Mouse (Mus musculus) liver, embryonic 11.5 days (tissue): ENCODE measurements around the gene Mrnip. TPM values are rescaled to one million over a fixed set of nuclear protein-coding genes. Genes with fewer than 3 reads are reported as not detected.
A peak's percentile ranks its signal among the peaks of the same experiment; 100 is the strongest.

Experiments used
- ATAC-seq: fragments of 200-750 bp; cut with Nextera tagmentation; replicated peaks from 2 replicates; pipeline ENCODE4 v1.8.0; 2017; ENCODE audit warnings: moderate number of reproducible peaks, mild to moderate bottlenecking, moderate TSS enrichment, moderate library complexity; ENCODE audit not compliant: low FRiP score
- DNase-seq: peaks from one replicate; pipeline ENCODE4 v3.0.0-alpha.2; 2017; ENCODE audit warnings: low spot score
- H3K27ac ChIP-seq: fragments of 300-500 bp; sonication (generic); 2 replicates; pipeline ENCODE4 v1.5.1; 2014; ENCODE audit warnings: mild to moderate bottlenecking, low read depth, low read length, control low read depth
- H3K27me3 ChIP-seq: fragments of 300-500 bp; sonication (generic); replicated peaks from 2 replicates; pipeline ENCODE4 v1.6.1; 2014; ENCODE audit warnings: low read length, mixed read lengths; ENCODE audit not compliant: control insufficient read depth, insufficient read depth
- H3K36me3 ChIP-seq: fragments of 300-500 bp; sonication (generic); 2 replicates; pipeline ENCODE4 v1.6.1; 2014; ENCODE audit warnings: mild to moderate bottlenecking, low read length, moderate library complexity, mixed read lengths; ENCODE audit not compliant: control insufficient read depth, insufficient read depth
- H3K4me1 ChIP-seq: fragments of 300-500 bp; sonication (generic); replicated peaks from 2 replicates; pipeline ENCODE4 v1.6.1; 2014; ENCODE audit warnings: low read length, mixed read lengths; ENCODE audit not compliant: control insufficient read depth, insufficient read depth
- H3K4me2 ChIP-seq: fragments of 300-500 bp; sonication (generic); 2 replicates; pipeline ENCODE4 v1.6.1; 2014; ENCODE audit warnings: mild to moderate bottlenecking, control low read depth, moderate library complexity
- H3K4me3 ChIP-seq: fragments of 300-500 bp; sonication (generic); 2 replicates; pipeline ENCODE4 v1.5.1; 2014; ENCODE audit warnings: low read depth, low read length, control low read depth
- H3K9ac ChIP-seq: fragments of 300-500 bp; sonication (generic); 2 replicates; pipeline ENCODE4 v1.6.1; 2014; ENCODE audit warnings: low read depth, low read length, control low read depth
- H3K9me3 ChIP-seq: fragments of 300-500 bp; sonication (generic); 2 replicates; pipeline ENCODE4 v1.6.1; 2016; ENCODE audit warnings: low read length, inconsistent platforms, mixed read lengths; ENCODE audit not compliant: control insufficient read depth
- WGBS: fragments of 180-500 bp; shearing (Covaris S2); extraction: QIAGEN DNeasy Blood & Tissue Kit; methylation state at CpG from one replicate; pipeline ENCODE4 v1.1.7; 2014; 5-methylcytosine and 5-hydroxymethylcytosine counted together
- polyA plus RNA-seq: library from polyadenylated mRNA; unstranded; fragments of >200 nt; fragmentation: Nextera tagmentation; extraction: Ambion mirVana; gene quantifications from 2 replicates; pipeline ENCODE4 v1.2.1, GENCODE M21; 2014

Mrnip gene
- polyA plus RNA-seq, 1 experiment from 2014 or later, result 13.9 TPM

GRCm38 (mm10) chr11:50228772-50229171 lies 54.5 kb downstream of the Mrnip start:
- DNase-seq (no peak), ATAC-seq (no peak)
- H3K27ac ChIP-seq, result no peak overlapping the region
- H3K36me3 ChIP-seq, result peaks cover 19% of the 10 kb centered on the region
- no peaks in the 10 kb centered on the region for H3K9me3 ChIP-seq
- no peak overlapping the region for H3K4me3 ChIP-seq
- no peak overlapping the region for H3K9ac ChIP-seq
- H3K27me3 ChIP-seq, result no peaks in the 10 kb centered on the region
- H3K4me2 ChIP-seq, result no peak overlapping the region
- WGBS, result 44% methylated on average over 3 of the region's 3 CpGs
- H3K4me1 ChIP-seq, result peaks cover 34% of the 10 kb centered on the region

DNA sequence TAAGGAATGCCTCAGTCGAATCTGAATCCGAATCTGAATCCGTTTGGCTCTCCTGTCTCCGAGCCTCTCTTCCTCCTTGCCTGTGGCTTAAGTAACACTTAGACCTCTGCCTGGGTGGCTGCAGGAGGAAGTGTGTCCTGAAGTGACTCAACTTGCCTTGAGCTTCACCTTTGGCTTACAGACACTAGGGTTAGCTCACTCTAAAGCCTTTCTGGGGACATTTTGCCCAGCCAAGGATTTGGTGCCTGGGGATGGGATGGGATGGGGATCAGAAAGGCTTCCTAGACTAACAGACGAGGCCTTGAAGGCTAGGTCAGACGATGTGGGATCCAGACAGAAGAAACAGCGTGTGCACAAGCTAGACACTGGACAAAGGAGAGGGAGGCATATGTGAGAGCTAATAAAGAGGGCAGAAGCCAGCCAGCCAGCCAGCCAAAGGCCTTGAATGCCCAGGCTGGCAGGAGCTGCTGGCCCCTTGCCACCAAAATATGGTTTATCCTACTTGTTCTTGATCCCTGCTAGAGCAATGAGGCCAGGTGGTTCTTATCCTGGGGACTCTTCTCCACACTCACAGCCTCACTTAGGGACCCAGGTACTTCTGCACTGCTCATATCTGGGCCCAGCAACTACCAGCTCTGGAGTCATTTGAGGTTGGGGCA lies 55.1 kb downstream of the Mrnip start:
- Histone ChIP-seq H3K4me3 (no peak overlapping the region), H3K4me2 (no peak overlapping the region), H3K27me3 (no peaks in the 10 kb centered on the region), H3K9me3 (no peaks in the 10 kb centered on the region), H3K27ac (no peak overlapping the region), H3K9ac (no peak overlapping the region), H3K36me3 (peaks cover 24% of the 10 kb centered on the region), H3K4me1 (peaks cover 30% of the 10 kb centered on the region)
- ATAC-seq (no peak), DNase-seq (no peak)
- WGBS, result 54% methylated on average over 7 of the region's 7 CpGs

GRCm38 (mm10) chr11:50230481-50231304 lies 56.4 kb downstream of the Mrnip start:
- Histone ChIP-seq H3K4me3 (0 out of 2 replicates have a peak overlapping the region, but pooled peaks have one; percentile 8), H3K9me3 (no peaks in the 10 kb centered on the region), H3K9ac (no peak overlapping the region), H3K4me1 (peaks cover 30% of the 10 kb centered on the region), H3K27ac (no peak overlapping the region), H3K36me3 (peaks cover 27% of the 10 kb centered on the region), H3K27me3 (no peaks in the 10 kb centered on the region), H3K4me2 (peak overlapping the region; percentile 52)
- 56% methylated on average over 45 of the region's 45 CpGs for WGBS
- DNase-seq (no peak), ATAC-seq (no peak)

DNA sequence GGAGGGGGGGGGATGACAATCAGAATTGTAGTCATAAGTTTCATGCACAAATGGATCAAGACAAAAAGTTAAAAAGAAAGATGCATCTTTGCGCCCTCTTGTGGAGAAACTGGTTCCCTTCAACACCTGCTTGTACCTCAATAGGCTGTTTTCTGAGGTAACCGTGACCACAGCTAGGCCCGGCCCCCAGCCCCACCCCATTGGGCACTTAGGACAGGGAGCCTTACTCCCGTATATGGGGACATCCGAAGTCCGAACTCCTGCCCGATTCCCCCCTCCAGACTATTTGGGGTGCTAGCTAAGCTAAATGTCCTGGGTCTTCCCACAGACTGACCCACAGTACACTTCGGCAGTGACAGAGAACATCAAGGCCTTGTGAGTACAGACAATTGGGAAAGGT lies 57.2 kb downstream of the Mrnip start:
- Histone ChIP-seq H3K9me3 (no peaks in the 10 kb centered on the region), H3K9ac (no peak overlapping the region), H3K27ac (no peak overlapping the region), H3K4me1 (peaks cover 31% of the 10 kb centered on the region), H3K27me3 (no peaks in the 10 kb centered on the region), H3K36me3 (peaks cover 27% of the 10 kb centered on the region), H3K4me2 (peak overlapping the region; percentile 52), H3K4me3 (0 out of 2 replicates have a peak overlapping the region, but pooled peaks have one; percentile 8)
- 35% methylated on average over 8 of the region's 8 CpGs for WGBS
- DNase-seq (no peak), ATAC-seq (no peak)

DNA sequence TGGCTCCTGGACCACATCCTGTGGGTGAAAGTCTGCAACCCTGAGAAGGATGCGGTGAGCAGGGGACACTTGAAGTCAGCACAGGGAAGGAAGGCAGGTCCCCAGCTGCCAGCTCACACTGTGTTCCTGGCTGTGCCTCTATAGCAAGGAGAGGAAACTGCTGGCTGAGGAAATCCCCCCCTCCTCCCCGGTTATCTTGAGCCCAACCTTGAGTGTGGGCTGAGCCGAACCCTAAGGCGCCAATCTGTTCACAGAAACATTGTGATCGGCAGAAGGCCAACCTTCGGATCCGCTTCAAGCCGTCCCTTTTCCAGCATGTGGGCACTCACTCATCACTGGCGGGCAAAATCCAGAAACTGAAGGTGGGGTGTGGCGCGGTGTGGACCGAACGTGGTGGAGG lies 58.8 kb downstream of the Mrnip start:
- ATAC-seq (no peak), DNase-seq (no peak)
- no peak overlapping the region for H3K4me3 ChIP-seq
- H3K9ac ChIP-seq, result no peak overlapping the region
- H3K27me3 ChIP-seq, result peaks cover 6% of the 10 kb centered on the region; the same call in 1 of the 2 replicates
- peaks cover 27% of the 10 kb centered on the region for H3K36me3 ChIP-seq
- H3K27ac ChIP-seq, result no peak overlapping the region
- peaks cover 25% of the 10 kb centered on the region for H3K4me1 ChIP-seq
- WGBS, result 89% methylated on average over 13 of the region's 13 CpGs
- H3K4me2 ChIP-seq, result no peak overlapping the region
- no peaks in the 10 kb centered on the region for H3K9me3 ChIP-seq

DNA sequence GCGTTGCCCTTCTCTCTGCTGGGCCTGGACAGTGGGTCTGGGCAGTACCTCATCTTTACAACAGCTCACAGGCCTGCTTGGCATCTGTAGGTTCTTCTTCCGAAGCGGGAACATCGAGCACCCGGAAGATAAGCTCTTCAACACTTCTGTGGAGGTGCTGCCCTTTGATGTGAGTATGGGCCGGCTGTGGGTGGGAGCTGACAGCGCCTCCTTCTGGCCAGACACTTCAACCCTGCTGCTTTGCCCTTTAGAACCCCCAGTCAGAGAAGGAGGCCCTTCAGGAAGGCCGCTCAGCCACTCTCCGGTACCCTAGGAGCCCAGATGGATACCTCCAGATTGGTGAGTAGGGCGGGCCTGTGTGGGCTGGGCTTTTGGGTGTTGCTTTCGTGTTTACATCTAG lies 59.7 kb downstream of the Mrnip start:
- DNase-seq (no peak), ATAC-seq (no peak)
- H3K4me1 ChIP-seq, result peaks cover 24% of the 10 kb centered on the region
- 84% methylated on average over 11 of the region's 11 CpGs for WGBS
- no peak overlapping the region for H3K4me3 ChIP-seq
- no peak overlapping the region for H3K4me2 ChIP-seq
- peaks cover 24% of the 10 kb centered on the region for H3K36me3 ChIP-seq
- peaks cover 6% of the 10 kb centered on the region; the same call in 1 of the 2 replicates for H3K27me3 ChIP-seq
- no peaks in the 10 kb centered on the region for H3K9me3 ChIP-seq
- H3K9ac ChIP-seq, result no peak overlapping the region
- no peak overlapping the region for H3K27ac ChIP-seq

DNA sequence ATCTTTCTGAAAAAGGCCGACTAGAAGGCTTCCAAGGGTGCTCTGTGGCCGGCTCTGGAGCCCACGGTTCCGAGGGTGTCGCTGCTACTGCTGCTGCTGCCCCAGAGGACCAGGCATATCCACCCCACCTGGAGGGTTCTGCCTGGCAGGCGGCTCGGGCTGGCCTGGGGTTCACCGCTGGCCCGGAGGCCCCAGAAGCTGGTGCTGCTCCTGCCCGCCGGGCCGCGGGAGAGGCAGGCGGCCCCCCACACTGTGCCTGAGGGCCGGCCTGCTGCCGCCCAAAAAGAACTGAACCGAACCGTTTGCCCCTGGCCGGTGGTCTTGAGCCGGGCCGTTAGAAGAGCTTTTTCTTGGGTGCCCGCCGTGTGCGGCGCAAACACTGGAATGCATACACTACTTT lies 60.4 kb downstream of the Mrnip start:
- H3K9me3 ChIP-seq, result no peaks in the 10 kb centered on the region
- H3K4me3 ChIP-seq, result no peak overlapping the region
- WGBS, result 91% methylated on average over 25 of the region's 25 CpGs
- no peak overlapping the region for H3K27ac ChIP-seq
- H3K4me2 ChIP-seq, result no peak overlapping the region
- H3K4me1 ChIP-seq, result peaks cover 29% of the 10 kb centered on the region
- peaks cover 24% of the 10 kb centered on the region for H3K36me3 ChIP-seq
- peaks cover 6% of the 10 kb centered on the region; the same call in 1 of the 2 replicates for H3K27me3 ChIP-seq
- no peak overlapping the region for H3K9ac ChIP-seq
- no peak for ATAC-seq
- no peak for DNase-seq

DNA sequence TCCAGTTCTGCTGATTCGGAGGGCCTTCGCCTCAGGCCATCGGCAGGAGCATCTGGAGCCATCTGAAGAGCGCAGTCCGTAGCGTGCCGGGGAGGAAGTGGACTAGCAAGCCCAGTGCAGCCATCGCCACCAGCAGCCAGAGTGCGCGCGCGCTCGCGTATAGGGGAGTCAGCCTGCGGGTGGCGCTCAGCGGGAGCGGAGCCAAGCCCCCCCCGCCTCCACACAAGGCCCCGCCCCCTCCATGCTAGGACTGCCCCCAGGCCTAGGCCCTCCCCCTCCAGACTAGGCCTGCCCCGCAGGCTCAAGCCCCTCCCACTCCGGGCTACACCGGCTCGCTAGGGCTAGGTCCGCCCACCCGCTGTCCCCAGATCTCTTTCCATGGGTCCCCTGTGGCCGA lies 62.3 kb downstream of the Mrnip start:
- Histone ChIP-seq H3K9ac (peak overlapping the region; percentile 71), H3K27ac (peak overlapping the region; percentile 41; the same call in 1 of the 2 replicates), H3K4me3 (peak overlapping the region; percentile 69), H3K9me3 (no peaks in the 10 kb centered on the region), H3K27me3 (peaks cover 6% of the 10 kb centered on the region; the same call in 1 of the 2 replicates), H3K4me1 (peaks cover 31% of the 10 kb centered on the region), H3K4me2 (peak overlapping the region; percentile 98), H3K36me3 (peaks cover 21% of the 10 kb centered on the region)
- under 1% methylated on average over 27 of the region's 27 CpGs for WGBS
- ATAC-seq (peak; percentile 89), DNase-seq (peak; percentile 91)
